Mouse (Mus musculus) heart, postnatal 10 days (tissue): ENCODE data around the gene Alkbh4. TPM values are rescaled to one million over a fixed set of nuclear protein-coding genes. Genes with fewer than 3 reads are reported as not detected.
"Not testable (repeated sequence)": the region's sequence is repeated elsewhere in the genome, so short reads cannot be mapped to it uniquely, and the experiment has no call there.

Experiments used
- DNase-seq, 2 experiments: peaks; one replicate each; pipeline ENCODE4 v3.0.0; 2021
- intact Hi-C: fragments of 180-260 bp; cut with DNase I; formaldehyde crosslinking; loops from one replicate; pipeline ENCODE4 v1.15.1; 2025
- total RNA-seq, 2 experiments: library from RNA; stranded (reverse); gene quantifications; 2 replicates each; pipeline ENCODE4 v1.2.3; 2021

Gene Alkbh4
- total RNA-seq = 1 to 10 TPM; 6.1 to 7.1 TPM

GRCm38 (mm10) chr5:136135571-136136291, at the start of gene Alkbh4, which contains the start of gene Lrwd1:
TSS of gene Alkbh4 (plus strand) at chr5:136136146.
TSS of gene Lrwd1 (minus strand) at chr5:136136074.
- DNase-seq = peak; percentile 98
- intact Hi-C loops = loop anchor here (1.0 kb wide), 2 partner anchors 18 to 51 kb away; no protein-coding TSS in a partner anchor

DNA sequence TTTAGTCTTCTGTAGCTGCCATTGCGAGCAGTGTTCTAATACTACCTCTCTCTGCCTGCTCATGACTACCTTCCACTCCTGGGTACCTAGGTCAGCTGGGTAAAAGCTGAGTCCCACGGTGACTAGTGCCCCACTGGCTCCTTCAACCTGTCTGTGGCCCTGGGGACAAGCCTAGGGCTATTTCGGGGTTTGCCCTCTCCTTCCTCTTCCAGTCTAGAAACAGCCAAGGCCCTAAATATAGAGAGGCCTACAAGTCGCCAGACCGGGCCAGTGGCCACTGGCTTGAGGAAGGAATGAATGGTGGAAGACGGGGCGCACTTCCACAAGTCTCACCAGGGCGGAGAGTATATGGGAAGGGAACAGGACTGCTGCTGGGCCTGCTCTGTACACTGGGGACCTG, 49.7 kb upstream of the Alkbh4 start:
- intact Hi-C loops = no loop called here
- no peak for DNase-seq

DNA sequence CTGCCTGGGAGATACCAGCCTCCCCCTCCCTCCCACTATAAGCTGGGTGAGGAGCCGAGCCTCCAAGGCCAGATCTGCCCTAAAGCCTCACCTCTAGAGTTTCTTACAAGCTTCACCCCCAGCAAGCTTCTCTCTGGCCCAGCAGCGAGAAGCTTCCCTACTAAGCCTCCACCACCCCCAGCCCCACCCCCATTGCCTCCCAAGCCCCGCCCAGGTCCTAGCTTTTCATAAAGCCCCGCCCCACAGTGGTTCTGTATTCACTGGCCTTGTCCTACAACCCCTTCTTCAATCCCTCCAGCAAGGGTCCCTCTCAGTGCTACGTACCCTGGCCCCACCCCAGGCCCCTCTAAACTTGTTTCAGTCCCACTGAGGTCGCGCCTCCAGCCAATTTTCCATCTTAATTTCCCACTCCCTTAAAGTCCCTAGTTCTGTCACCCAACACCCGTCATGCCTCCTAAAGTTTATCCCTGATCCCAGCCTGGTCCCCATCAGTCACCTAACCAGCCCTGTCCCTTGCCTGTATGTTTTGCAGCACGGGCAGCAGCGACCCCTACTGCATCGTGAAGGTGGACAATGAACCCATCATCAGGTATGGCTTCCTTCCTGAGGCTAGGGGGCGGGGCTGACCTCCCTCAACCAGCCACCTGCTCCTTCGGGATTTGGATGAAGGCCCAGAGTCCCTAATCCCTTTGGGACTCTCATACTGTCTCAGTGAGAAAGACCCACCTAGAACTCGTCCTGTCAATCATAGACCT, 46.9 kb upstream of the Alkbh4 start:
- intact Hi-C loops = loop anchor here (1.0 kb wide), 1 partner anchor 43 kb away; no protein-coding TSS in a partner anchor
- DNase-seq = peak in 1 of 2 experiments; percentile 14

- intact Hi-C loops = no loop called here
- no peak for DNase-seq
These were observed 44.0 kb upstream of the Alkbh4 start for GRCm38 (mm10) chr5:136091927-136092326.

DNA sequence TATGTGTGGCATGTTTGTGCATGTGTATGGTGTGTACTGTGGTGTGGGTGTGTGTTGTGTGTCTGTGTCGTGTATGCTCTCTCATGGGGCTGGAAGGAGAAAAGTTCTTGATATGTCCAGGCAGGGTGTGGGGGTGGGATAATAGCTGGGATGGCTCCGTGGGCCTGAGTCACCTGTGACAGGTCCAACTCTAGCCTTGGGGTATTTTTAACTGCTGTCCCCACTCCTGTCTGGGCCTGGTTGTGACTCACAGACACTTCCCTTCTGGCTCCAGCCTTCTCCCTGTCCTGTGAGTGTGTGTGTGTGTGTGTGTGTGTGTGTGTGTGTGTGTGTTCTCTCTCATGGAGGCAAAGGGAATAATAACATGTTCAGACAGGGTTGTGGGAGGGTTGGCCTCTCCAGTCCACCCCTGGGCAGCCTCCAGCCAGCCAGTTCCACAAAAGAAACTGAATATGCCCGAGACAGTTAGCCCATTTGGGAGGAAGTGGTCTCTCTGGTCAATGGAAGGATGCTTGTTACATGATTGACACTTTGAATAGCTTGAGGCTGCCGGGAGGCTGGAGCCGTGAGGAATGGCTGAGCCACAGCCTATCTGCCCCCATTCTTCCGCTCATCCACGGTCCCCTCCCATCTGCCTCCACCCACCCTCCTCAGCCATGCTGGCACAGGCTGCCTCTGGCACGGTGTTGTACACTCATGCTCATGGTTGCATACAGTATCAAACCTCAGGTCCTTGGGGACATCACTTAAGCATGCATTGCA, 41.5 kb upstream of the Alkbh4 start:
- intact Hi-C loops = no loop called here
- DNase-seq = no peak

DNA sequence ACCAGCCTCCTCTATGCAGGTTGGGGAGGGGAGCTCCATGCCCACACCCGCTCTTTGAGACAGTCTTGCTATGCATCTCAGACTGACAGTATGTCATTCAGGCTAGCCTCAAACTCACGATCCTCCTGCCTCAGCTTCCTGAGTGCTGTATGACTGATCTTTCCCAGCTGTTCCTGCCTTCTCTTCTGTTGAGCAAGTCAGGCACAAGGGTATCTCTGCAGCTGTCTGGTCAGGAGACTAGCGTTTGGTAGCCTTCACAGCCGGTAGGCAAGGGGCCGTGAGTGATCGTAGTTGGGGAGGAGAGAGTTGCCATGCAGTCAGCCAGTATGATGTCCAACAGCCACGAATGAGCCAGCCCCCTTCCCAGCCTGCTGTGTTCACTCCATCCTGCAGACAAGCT, 40.9 kb upstream of the Alkbh4 start:
- intact Hi-C loops = no loop called here
- DNase-seq = no peak

- no peak for DNase-seq
- intact Hi-C loops = no loop called here
These were observed 37.4 kb upstream of the Alkbh4 start for GRCm38 (mm10) chr5:136098536-136098935.

GRCm38 (mm10) chr5:136102099-136102820, 33.7 kb upstream of the Alkbh4 start:
- intact Hi-C loops = loop anchor here (2.0 kb wide), 1 partner anchor 85 kb away; no protein-coding TSS in a partner anchor
- peak; percentile 71 to 77 for DNase-seq

GRCm38 (mm10) chr5:136104511-136104910, 31.4 kb upstream of the Alkbh4 start:
- peak in 1 of 2 experiments; percentile 34 for DNase-seq
- intact Hi-C loops = no loop called here

GRCm38 (mm10) chr5:136108486-136108885, 27.5 kb upstream of the Alkbh4 start:
- no peak for DNase-seq
- intact Hi-C loops = no loop called here

- intact Hi-C loops = no loop called here
These were observed 26.9 kb upstream of the Alkbh4 start for GRCm38 (mm10) chr5:136109042-136109441.

GRCm38 (mm10) chr5:136113546-136113945, 22.4 kb upstream of the Alkbh4 start:
- intact Hi-C loops = not testable (repeated sequence)

More at GRCm38 (mm10) chr5:136109042-136109441, 26.9 kb upstream of the Alkbh4 start:
- no peak for DNase-seq

GRCm38 (mm10) chr5:136115891-136116783, 19.8 kb upstream of the Alkbh4 start, which contains the start of gene Polr2j:
TSS of gene Polr2j (plus strand) at chr5:136116631.
- DNase-seq = peak; percentile 97 to 98
- intact Hi-C loops = loop anchor here (5.0 kb wide), 1 partner anchor 71 kb away; no protein-coding TSS in a partner anchor

More at GRCm38 (mm10) chr5:136113546-136113945, 22.4 kb upstream of the Alkbh4 start:
- DNase-seq = not testable (repeated sequence)

- DNase-seq = no peak
- intact Hi-C loops = loop anchor here (1.0 to 5.0 kb wide), 2 partner anchors 19 to 71 kb away; no protein-coding TSS in a partner anchor
These were observed 19.2 kb upstream of the Alkbh4 start for GRCm38 (mm10) chr5:136116784-136117112.

DNA sequence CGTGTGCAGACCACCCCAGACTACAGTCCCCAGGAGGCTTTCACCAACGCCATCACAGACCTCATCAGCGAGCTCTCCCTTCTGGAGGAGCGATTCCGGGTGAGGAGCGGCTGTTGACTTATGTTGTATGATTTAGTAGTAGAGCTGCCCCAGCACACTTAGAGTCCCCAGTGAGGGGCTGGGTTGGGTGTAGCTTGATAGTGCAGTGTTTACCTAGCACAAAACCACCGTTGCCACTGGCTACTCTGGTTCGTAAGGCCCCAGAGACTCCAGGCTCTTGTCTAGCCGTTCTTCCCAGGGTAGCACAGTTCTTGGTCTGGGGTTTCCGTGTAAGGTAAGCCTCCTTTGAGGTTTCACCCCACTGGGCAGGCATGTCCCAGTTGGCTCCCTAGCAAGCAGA, 13.8 kb upstream of the Alkbh4 start:
- no peak for DNase-seq
- intact Hi-C loops = no loop called here

GRCm38 (mm10) chr5:136136292-136136990, 495 bp downstream of the Alkbh4 start:
- DNase-seq = no peak
- intact Hi-C loops = loop anchor here (1.0 kb wide), 1 partner anchor 50 kb away; no protein-coding TSS in a partner anchor

DNA sequence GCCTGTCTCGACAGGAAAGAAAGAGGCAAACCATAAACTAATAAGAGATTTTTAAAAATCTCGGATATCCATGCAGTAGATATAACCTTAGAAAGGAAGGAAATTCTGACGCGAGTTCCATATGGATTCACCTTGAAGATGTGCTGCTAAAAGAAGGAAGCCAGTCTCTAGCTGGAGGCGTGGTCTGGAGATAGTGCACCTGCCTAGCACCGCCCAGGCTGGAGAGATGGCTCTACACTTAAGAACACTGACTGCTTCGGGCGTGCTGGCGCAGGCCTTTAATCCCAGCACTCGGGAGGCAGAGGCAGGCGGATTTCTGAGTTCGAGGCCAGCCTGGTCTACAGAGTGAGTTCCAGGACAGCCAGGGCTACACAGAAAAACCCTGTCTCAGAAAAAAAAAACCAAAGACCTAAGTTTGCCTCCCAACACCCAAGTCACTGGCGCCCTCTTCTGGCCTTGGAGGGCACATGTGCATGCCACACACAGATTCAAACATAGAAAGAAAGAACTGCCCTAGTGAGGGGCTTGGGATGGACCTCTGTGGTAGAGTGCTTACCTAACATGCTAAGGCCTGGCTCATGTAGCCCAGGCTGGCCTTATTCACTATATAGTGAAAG, 1.8 kb downstream of the Alkbh4 start:
- intact Hi-C loops = no loop called here
- DNase-seq = peak in 1 of 2 experiments; percentile 64

- no peak for DNase-seq
- intact Hi-C loops = no loop called here
These were observed 3.4 kb downstream of the Alkbh4 start for GRCm38 (mm10) chr5:136139393-136139792.
